Mouse (Mus musculus) kidney, postnatal 4 days (tissue): Measurements from ENCODE around the gene Il20.
A peak's percentile ranks its signal among the peaks of the same experiment; 100 is the strongest.

ENCODE experiments used
- DNase-seq, 2 experiments: peaks; one replicate each; pipeline ENCODE4 v3.0.0; 2021; ENCODE audit warnings: mixed read lengths in 2 of 2

The Il20 gene

GRCm38 (mm10) chr1:130911401-130912010 lies at the start of gene Il20:
Gene Il20, minus strand, starts transcription at chr1:130911451.
- DNase-seq: no peak

DNA sequence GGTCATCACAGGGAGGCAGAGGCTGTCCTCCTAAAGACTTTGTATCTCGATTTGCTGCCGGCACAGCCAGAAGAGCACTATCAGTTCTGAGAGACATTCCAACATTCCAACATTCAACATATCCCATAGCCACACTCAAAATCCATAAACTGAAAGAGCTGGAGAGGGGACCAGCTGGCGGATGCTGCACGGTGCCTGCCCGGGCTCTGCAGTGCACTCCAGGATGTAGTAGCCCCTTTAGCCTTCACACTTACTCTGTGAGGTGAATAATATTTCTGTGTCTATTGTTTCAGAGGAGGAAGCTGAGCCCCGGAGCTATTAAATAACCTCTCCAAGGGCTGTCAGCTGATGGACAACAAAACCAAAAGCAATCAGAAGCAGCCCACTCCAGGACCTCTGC lies 35.7 kb upstream of the Il20 start:
- DNase-seq: peak in 1 of 2 experiments; percentile 29

DNA sequence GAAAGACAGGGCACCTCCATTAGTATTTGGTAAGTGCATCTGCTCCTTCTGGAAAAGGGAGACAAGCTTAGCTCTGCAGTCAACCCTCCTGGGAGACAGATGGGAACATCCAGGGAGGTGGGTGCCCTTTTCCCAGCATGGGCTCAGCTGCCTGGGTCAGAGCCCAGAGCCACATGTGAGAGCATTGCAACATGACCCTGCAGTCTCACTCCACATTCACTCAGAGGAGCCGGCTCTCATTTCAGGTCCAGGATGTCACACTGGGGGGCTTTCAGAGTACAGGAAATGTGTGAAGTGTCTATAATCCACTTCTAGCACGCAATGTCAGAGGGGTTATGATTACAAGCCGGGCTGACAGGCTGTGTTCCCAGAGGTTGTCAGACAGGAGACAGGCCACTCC lies 30.6 kb upstream of the Il20 start:
- DNase-seq: no peak

- no peak for DNase-seq
These were observed 28.9 kb upstream of the Il20 start, which contains the start of gene Il19 for GRCm38 (mm10) chr1:130940065-130940687. Gene Il19, minus strand, starts transcription at chr1:130940115.

DNA sequence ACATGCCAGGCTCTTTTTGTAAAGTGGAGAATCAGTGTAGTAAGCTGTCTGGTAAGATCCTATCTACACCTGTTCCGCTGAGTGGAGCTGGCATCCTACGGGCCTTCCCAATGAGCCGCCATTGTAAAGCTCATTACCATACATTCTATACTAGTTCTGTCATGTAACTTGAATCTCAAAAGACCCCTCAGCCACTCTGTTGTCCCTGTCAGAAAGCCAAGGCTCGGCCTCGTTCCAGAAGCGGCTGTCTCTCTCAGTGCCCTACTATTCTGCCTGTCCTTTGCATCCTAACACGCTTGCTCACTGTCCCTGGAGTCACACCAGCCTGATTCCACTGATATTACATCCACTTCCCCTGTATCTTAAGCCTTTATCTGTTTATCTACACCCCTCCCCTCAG lies 26.9 kb upstream of the Il20 start:
- DNase-seq: no peak

DNA sequence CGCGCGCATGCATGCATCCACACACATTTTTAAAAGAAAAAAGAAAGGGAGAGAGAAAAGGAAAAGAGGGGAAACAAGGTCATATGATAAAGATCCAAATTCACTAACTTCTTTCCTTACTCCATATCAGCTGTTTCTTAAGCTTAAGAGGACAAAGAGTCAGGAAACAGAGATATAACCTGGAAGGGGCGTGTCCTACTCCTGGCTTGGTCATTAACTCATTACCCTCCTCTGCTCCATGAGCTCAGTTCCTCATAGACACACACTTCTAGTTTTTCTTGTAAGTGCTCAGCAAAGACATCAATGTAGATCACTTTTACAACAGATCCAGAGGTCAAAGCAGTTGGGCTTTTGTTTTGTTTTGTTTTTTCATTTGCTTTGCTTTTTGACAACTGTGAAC lies 25.9 kb upstream of the Il20 start:
- DNase-seq: no peak

DNA sequence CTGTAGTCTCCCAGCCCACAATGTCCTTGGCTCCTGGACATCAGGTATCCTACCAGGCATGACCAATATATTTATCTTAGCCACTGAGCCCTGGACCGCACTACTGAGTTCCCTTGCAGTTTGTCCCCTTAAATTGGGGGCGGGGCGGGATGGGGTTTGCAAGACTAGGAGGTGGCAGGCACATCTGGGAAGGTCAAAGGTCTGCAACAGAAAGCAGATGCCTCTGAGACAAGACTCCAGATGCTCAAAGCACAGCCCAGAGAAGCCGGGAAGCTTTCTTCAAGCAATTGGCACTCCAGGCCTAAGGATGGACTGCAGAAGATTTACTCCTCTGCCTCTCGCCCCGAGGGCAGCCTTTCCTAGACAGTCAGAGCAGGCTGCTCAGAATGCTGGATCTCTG lies 25.1 kb upstream of the Il20 start:
- no peak for DNase-seq

DNA sequence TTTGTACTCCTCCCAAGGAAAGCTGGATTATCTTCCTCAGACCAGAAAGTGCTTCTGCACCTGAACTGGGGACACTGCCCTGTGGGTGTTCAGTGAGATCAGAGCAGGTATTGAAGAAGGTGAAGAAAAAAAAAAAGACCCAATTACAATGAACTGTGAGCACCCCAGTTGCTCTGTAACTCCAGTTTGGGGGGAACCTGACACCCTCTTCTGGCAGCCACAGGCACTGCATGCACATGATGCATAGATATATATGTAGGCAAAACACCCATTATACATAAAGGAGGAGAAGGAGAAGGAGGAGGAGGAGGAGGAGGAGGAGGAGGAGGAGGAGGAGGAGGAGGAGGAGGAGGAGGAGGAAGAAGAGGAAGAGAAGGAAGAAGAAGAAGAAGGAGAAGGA lies 15.2 kb upstream of the Il20 start:
- DNase-seq: peak in 1 of 2 experiments; percentile 11

DNA sequence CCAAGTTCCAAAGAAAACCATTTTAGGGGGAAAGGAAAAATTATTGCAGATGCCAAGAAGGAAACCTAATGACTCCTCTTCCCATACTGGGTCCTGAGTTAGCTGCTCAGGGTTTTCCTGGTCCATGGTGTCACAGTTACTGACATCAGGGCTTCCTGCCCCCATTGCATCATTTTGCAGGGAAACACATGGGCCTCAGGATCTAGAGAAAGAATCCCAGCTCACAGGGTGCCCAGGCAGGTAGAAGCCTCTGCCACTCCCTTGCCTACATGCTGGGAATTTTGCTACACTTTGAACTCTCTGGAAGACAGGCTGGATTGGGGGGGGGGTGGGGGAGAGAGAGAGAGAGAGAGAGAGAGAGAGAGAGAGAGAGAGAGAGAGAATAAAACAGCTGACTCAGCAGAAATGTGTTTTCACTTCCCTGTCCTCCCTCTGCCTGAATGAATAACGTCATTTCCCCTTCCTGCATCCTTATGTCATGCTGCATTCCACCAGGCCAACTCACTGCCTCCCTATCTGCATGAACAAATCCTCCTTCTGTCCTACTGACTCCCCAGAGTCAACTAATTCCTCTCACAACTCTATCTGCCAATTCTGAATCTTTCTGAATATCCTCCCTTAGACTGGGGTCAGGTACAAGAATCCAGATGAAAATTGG lies 7.2 kb upstream of the Il20 start:
- no peak for DNase-seq

DNA sequence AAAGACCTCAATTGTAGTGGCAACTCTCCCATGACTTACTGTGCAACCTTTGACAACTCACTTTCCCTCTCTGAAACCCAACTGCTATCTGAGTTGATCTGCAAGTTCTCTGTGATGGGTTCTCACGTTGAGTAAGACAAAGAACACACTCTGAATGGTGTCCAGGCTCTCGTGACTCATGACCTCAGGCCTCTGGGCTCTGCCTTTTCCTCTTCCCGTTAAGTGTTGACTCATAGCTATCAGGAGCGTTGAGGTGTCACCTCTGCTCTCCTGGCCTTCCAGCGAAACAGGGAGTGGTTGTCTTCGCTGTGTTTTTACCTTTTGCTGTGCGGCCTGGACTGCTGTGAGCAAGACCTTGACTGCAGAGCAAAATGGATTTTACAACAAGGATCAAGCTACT lies 8.7 kb downstream of the Il20 start:
- DNase-seq: no peak

DNA sequence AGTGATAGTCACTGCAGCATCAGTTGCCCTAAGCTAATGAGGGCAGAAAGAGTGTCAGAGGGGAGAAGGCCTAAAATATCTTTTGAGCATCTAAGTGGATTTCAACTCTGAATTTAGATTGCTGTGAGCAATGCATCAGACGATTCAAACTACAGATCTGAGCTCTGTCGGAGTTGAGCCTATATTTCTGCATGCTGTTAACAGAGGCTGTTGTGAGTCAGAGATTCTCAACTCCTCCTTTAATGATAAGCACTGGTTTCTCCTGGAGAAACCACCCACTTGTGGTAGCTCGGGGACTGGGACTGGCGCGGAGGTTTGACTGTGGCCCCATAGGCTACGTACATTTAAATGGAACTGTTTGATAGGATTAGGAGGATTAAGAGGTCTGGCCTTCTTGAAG lies 16.8 kb downstream of the Il20 start:
- DNase-seq: no peak

DNA sequence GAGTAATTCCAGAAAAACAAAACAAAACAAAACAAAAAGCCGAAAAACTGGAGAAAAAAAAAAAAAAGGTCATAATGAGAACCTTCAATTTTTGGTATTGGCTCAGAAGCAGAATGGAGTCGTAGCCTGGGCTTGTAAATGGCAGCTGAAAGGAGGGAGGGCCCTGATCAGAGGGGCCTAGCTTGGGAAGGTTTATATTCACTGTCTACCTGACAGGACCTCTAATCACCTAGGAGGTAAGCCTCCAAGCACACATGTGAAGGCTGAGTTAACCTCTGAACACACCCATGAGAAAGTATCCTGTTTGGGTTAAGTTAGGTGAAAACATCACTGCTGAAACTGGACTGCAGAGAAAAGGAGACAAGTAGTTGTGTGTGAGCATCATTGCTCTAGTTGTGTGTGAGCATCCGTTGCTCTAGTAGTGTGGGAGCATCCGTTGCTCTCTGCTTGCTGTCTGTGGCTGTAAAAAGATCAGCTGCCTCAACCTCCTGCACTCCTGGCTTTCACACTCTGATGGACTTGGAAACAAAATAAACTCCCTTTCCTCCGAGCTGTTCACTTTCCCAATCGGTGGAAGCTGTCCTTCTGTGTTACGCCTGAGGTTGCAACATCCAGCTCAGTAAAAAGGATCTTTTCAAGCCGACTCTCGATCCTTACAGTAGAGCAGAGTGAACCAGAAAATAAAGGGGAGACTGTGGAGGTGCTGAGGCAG lies 17.8 kb downstream of the Il20 start:
- DNase-seq: no peak

DNA sequence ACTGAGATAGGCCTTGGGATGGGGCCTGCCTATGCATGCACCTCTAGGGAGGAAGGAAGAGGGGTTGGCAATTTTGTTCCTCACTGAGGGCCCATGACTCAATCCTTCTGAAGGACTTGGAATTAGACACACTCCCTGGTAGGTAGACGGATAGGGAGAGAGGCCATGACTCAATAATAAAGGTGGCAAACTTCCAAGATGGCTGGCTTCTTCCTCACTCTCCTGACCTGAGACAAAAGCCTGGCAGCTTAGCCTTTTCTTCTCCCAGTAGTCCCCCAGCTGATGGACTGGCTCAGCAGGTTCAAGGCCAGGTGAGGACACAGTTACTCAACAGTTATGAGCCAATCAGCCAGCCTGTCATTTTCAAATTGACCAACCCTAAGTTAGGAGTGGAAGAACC lies 18.8 kb downstream of the Il20 start:
- DNase-seq: no peak

DNA sequence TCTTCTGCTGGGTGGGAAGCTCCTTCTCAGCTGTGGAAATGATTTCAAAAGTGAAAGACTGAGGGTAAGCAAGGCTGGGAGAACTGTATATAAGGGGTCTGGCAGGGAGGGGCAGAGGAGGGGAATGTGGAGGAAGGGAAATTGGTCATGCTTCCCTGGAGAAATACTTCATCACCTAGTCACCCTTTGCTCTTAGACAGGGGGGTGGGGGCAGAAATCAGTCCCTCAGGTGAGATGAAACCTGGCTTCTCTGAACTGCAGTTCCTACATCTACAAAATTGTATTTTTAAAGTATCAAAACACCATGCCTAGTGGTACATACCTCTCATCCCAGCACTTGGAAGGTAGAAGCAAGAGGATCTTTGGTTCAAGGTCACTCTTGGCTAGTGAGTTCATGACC lies 23.9 kb downstream of the Il20 start, which contains the start of gene Il24:
TSS of gene Il24 (minus strand) at position 101 of the 400 bp plus-strand sequence.
- DNase-seq: no peak

- no peak for DNase-seq
These were observed 28.1 kb downstream of the Il20 start for GRCm38 (mm10) chr1:130883146-130883545.

DNA sequence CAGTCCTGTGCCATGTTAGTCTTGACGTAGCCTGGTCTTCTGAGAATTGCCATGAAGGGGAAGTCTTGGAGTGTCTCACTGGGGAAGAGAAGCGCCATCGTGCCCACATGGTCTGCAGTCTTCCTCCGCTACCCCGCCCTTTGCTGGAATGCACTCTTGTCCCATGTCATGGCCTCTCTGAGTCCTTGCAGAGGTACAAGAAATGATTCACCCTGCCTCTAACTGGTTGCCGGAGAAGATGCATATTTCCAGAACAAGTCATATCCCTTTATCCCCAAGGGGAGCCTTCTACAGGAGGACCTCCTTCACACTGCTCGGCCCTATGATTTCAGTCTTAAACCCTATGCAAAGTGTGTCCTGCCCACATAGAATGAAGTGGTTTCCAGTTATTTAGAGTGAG lies 31.3 kb downstream of the Il20 start:
- no peak for DNase-seq

- DNase-seq: peak; percentile 48 to 57
These were observed 33.2 kb downstream of the Il20 start for GRCm38 (mm10) chr1:130877889-130878614.

- peak; percentile 14 to 40 for DNase-seq
These were observed 34.2 kb downstream of the Il20 start for GRCm38 (mm10) chr1:130876931-130877509.

- DNase-seq: no peak
These were observed 35.3 kb downstream of the Il20 start for GRCm38 (mm10) chr1:130875910-130876309.

DNA sequence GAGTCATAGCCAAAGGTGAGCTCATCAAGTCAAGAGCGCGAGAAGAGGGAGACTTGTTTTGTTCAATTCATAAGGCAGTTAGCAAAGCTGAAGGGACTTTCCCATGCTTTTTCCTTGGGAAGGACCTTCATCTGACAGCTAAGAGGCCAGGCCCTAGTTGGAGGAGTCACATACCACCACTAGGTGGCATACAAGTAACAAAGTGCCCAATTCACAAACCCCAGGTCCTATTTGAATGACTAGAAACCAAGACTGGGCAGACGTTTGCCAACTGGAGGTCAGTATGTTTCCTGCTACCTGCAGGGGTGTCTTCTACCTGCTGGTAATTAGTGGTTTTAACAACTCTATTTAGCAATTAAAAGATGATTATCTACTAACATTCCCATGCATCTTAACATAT lies 36.1 kb downstream of the Il20 start:
- DNase-seq: peak; percentile 32 to 53

DNA sequence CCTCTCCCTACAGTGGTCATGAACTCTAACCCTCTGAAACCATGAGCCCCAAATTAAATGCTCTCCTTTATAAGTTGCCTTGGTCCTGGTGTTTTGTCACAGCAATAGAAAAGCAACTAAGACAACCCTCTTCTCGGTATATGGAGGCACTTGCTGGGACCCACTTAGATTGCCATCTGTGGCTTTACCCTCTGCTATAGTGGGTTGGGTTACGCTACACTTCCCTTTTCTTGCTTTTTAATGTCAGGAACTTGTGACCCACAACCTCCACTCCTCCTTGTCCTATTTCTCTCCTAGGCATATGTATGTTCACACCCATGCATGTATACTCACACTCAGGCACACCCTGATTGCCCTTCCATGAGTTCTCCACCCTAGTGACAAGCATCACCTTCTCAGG lies 38.3 kb downstream of the Il20 start:
- DNase-seq: no peak

GRCm38 (mm10) chr1:130865541-130866221 lies 45.6 kb downstream of the Il20 start, which contains the start of gene Fcmr:
Gene Fcmr, plus strand, starts transcription at chr1:130865669.
- no peak for DNase-seq
